Mouse (Mus musculus) hematopoietic stem cell, adult 5-6 weeks (primary cell): ENCODE data around the gene Foxn3. TPM values are rescaled to one million over a fixed set of nuclear protein-coding genes. Genes with fewer than 3 reads are reported as not detected.

Experiments
- ATAC-seq, 2 experiments: fragments of 125-278 bp in 1 of 2; replicated peaks in 1 of 2; 2 replicates each; pipeline ENCODE4 v1.8.0; 2016 to 2017; ENCODE audit warnings: inconsistent platforms in 2 of 2, mild to moderate bottlenecking in 2 of 2, moderate number of reproducible peaks in 2 of 2, low read depth in 1 of 2, moderate TSS enrichment in 1 of 2; ENCODE audit not compliant: low FRiP score in 2 of 2, poor library complexity in 2 of 2, severe bottlenecking in 2 of 2, insufficient read depth in 1 of 2, low TSS enrichment in 1 of 2
- total RNA-seq: library from RNA; stranded (forward); fragments of 172-1452, 232-1000 nt; gene quantifications from 2 replicates; pipeline ENCODE4 v1.2.3, GENCODE M21; 2017

Gene Foxn3
- total RNA-seq, 1 experiment from 2014 or later, result 50.9 TPM

DNA sequence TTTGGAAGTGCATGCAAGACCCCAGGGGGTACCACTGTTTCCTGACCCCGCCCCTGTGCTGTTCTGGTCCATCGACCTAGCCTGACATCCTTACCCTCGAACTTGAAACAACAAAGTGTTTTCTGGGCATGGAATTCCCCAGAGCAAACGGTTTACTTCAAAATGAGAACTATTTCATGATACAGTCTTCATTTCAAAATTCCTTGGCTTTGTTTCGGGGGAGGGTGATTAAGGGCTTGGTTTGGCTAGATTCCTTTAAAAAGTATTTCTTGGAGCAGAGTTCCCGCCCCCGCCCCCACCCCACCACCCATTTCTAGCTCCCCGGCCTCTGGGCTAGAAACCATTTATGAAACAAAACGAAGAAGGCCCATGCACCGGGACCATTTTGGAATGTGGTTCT, 303.2 kb downstream of the Foxn3 start:
- ATAC-seq, result no peak

DNA sequence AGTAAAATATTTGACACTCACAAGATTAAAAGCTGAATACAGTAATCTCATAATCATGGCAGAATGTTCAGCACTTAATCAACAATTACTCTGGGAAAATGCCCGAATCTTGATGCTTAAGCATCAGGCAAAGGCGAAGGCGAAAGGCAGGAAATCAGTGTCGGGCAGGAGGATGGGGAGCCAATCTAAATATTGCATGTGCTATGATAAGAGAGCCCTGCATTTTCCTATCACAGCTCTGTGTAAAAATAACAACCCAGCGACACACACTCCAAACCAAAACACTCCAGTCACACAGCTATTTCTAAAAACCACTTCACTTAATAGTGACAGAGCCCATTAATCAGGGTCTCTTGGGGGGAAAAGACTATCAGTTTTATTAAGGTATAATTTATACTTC, 305.8 kb downstream of the Foxn3 start:
- no peak for ATAC-seq

DNA sequence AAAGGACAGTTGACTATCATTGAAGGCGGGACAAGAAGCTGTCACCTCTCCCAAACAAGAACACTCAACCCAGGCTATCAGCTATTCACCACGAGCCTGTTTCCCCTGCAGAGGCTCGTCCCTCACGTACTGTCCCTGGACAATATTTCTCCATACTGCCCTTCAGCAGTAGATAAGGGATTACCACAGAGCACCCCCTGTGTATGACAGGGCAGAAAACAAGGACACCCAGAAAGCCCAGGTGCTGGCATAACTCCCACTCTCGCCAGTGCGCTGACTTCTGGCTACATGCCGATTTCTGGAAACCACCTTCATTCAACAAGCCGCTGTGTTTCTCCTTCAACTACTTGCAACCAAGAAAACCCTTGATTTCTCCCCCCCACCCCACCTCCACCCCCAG, 306.4 kb downstream of the Foxn3 start:
- no peak; a peak in 1 of 4 replicates for ATAC-seq

DNA sequence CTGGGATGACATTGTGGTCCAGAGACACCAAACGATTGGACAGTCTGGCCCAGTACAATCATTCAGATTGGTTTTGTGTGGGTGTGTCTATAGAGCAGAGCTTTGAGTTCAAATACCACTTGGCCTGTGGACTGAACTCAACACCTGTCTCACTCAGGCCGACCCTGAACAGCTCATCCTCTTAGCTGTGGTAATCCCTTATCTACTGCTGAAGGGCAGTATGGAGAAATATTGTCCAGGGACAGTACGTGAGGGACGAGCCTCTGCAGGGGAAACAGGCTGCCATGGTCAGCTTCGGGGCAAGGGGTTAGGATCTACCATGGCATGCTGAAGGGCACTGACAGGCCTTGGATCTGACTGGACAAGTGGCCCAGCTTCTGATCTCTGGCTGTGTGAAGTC, 306.9 kb downstream of the Foxn3 start:
- no peak for ATAC-seq

DNA sequence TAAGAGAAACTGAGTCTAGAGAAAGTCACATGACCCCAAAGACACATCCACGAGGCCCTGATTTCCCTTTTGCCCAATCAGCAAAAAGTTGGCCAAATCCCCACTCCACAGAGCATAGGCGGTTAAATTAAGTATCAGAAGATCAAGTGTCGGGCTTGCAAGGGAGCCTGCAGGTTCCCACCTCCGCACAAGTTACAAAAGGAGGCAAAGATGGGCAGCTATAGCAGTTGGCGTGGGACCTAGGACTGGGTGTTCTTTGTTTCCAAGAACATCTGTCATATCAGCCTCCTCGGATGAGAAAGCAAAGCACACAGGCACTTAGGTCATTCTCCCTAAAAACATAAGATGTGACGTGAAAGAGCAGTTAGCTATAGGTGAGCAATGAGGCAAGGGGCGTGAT, 308.9 kb downstream of the Foxn3 start:
- no peak for ATAC-seq

DNA sequence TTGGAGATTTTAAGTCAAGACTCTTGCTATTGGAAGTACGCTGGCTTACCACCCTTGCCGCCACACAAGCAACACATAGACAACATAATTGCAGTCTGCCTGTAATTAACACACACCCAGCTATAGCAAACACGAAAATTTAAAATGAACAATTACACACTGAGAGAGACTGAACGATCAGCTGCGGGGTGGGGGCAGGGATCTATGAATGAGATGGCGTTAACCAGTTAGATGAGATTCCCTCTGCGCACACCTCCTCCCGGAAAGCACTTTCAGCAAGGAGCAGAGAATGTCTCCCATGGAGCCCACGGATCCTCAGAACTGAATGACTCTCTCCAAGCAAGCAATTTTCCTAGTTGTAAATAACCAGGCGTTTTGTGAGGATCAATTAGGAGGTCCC, 309.8 kb downstream of the Foxn3 start:
- ATAC-seq, result no peak

DNA sequence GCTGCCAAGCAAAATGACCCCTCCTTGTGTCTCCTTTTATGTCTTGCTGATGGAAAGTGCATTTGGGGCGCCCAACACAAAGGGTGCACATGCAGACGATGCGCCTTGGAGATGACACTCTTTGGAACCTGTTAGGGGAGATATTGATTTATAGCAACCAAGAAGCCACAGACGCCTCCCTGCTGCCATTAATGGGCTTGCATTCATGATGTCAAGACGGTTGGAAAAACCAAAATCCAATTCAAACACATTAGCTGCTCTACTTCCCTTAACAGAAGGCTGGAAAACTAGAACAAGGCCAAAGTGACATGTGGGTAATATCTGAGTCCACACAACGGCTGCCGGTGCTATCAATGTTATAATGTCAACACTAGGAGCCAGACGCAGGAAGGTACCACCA, 314.8 kb downstream of the Foxn3 start:
- no peak for ATAC-seq

DNA sequence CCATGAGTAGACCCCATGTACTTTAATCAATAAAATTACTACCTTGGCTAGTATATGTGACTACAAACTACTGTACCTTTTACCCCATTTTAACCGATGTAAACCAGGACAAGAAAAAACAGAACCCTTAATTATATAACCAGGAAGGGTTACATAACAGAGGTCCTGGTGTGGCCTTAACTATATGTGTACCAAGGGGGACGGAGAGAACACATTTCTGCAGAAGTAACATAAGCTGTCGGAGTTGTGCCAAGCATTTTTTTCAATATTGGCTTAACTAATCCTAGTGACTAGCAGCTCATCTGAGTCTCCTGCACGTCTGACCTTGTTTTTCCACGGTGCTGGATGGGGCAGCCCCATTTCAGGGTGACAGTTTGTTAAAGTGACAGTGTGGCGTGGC, 315.4 kb downstream of the Foxn3 start:
- peak in 1 of 2 experiments; percentile 13; a peak in 2 of 4 replicates for ATAC-seq

DNA sequence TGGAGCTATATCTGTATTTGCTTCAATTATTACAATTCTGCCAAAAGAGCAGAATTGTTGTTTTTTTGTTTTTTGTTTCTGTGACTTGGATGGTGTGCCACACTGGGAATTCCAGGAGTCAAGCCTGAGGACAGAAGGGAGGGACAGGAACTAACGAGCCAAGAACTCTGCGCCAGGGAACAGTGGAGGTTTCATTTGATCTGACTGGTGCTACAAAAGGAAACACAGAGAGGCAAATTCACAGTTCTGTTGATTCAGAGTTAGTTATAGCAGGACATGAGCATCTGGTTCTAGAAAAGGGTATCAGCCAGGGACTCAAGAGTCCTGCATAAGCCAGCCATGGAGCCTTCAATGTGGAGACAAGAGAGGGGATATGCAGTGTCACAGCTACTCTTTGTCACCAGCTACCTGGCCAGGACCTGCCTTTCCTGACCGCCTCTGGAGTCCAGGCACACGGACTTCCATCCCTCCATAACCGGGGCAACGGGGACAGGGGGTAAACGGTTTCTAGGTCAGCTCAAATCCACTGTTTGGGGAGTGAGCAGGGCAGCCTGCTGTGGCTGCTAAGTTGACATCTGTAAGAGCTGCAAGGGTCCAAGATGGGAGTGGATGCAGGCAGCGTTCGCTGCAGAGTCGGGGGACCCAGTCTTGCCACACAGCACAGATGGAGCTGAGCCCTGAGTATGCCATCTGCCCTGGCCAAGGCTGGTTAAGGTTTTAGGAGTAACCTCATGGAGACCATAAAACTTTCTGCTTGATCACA, 316.2 kb downstream of the Foxn3 start:
- no peak; a peak in 1 of 4 replicates for ATAC-seq

DNA sequence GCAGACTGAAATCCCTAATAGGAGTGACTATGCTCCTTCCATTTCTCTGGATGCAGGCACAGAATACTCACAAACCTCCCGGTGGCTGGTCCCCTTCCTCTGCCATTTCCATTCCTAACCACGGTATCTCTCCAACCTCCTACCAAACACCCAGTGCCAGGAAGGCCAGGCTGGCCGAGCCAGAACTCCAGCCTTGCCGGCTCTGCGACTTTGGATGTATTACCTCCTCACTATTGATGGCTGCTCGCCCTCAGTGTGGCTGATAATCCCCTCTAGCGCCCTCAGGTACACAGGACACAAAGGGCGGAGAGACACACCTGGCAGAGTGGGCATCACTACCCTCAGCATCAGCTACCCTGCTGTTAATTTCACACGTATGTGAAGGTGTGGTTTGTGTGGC, 318.7 kb downstream of the Foxn3 start:
- ATAC-seq, result no peak

DNA sequence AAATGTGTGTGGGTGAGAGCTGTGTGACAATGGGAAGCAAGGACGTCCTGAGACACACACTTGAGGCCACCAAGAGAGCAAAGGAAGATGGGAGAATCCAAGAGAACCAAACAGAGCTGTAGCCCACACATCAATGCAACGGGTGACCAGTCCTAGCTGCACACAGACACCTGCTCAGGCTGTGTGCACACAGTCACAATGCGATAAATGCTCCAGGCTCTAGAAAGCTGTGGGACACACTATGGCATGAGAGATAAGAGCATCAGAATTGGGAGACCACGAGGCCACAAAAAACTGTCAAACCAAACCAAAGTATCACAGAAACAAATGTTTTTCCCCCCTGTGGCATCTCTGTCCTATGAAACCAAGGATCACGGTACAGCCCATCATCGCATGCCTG, 319.1 kb downstream of the Foxn3 start:
- ATAC-seq, result no peak

DNA sequence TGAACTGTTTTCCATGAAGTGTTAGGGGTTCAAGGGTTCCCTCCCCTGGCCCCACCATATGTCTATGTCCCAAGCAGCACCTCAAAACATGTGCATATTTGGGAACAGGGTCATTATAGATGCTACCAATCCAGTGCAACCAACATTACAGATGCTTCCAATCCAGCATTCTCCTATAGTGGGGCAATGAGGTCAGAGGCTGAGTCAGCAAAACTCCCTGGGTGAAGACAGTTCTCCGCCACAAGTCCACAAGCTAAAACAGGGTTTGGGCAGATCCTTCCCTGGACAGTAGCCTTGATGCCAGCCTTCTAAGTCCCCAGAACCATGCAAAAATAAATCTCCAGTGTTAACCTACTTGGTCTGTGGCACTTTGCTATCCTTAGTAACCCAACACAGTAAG, 320.1 kb downstream of the Foxn3 start:
- ATAC-seq, result no peak

DNA sequence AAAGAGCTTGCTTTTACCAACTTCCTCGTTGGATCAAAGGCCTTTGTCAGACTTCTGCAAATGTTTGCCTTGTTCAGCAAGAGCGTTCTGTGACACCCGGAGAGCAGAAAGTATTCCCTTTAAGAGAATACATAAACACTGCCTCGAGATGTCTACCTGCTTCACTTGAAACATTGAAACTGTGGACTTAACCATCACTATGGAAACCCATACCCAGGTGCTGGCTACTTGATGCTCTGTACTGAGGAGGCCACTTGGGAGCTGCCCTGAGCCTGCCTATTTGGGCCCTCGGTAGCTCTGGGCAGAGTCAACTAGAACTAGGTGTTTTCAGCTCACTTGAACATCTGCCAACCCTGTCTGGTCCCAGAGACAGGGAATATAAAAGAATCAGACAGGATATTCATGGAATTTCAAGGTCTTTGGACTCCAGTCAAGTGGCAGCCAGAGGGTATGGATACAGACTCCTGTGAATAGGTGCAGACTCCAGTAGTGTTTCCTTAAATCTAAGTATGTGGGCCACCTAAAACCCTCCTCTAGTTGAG, 323.1 kb downstream of the Foxn3 start:
- ATAC-seq, result peak; percentile 11 to 44; a peak in 3 of 4 replicates

DNA sequence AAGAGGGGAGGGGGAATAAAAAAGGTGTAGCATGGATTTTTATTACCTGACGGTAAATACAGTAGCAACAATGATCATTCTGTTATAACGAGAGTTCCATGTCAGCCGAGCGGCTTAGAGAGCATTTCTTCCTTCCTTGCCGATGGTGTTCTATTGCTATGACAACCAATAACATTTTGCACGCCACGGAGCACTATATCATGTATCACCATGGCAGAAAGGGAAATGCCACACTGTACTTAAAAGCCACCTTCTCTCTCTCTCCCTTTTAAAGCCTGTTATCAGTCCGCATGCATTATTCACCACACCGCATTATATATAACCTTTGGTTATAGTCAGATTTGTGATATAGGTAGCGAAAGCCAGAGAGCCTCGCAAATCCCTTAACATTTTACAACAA, 323.6 kb downstream of the Foxn3 start:
- peak; percentile 85 to 93 for ATAC-seq

DNA sequence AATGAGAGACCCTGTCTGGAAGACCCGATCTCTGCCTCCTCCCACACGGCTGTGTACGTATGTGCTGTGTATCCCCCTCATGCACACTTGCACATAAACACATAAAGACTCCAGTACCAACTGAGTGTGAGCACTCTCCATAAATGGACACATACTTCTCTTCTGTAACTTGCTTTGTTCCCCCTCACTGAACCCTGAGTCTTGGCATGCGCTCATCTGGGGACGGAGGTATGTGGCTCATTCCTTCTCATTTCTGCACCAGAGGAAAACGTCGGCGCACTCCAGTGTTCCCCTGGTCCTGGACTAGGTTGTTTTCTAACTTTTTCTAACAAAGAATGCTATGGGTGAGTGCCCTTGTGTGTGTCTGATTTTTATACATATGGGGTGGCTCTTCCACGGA, 325.9 kb downstream of the Foxn3 start:
- no peak for ATAC-seq

DNA sequence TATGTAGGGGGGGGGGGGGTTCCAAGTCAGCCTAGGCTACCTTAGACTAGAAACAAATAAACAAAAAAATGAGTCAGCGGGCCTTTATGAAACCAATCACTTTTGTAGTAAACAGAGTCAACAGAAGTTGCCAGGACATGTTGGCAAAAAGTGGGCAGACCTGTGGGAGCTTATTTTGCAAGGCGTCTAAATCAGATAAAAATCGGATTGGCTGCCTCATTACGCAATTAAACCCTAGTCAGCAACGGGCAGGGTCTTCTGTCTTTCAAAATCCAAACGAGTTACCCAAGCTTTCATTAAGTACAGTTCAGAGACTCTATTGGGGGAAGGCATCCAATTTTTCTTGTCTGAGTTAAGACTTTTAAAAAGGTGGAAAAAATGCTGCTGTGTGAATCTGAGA, 329.0 kb downstream of the Foxn3 start:
- no peak for ATAC-seq

DNA sequence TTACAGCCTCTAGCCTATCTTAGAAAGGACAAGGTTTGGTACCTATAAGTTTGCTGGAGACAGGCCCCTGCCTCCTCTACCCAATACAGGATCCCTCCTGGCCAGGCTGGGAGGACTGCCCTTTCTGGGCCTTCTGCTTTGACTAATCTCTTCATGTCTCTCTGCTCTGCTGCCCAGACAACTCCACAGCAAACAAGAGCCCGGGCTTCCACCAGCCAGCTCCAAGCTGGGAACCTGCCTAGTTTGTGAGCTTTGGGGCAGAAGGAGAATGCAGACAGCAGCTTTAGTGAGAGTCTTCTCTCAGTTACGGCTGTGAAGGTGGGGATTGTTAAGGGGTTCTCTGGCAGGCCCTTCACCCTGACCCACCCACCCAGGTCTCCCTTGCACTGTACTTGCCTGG, 330.0 kb downstream of the Foxn3 start:
- ATAC-seq, result no peak

DNA sequence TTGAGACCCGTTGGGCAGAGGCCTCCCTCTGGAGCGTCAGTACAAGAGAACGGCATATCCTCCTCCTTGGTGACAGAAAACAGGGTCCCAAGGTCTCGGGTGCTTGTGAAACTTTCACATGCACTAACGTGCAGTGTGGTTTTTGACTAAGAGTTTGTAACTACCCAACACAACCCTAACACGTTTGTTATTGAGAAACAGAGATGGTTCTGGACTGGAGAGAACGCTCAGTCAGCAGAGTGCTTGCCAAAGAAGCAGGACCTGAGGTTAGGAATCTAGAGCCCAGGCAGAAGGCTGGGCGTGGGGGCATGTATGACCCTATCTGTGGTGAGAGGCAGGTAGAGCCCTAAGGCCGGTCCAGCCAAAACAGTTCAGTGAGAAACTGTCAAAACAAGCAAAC, 330.9 kb downstream of the Foxn3 start:
- ATAC-seq, result peak in 1 of 2 experiments; percentile 26; a peak in 1 of 4 replicates

DNA sequence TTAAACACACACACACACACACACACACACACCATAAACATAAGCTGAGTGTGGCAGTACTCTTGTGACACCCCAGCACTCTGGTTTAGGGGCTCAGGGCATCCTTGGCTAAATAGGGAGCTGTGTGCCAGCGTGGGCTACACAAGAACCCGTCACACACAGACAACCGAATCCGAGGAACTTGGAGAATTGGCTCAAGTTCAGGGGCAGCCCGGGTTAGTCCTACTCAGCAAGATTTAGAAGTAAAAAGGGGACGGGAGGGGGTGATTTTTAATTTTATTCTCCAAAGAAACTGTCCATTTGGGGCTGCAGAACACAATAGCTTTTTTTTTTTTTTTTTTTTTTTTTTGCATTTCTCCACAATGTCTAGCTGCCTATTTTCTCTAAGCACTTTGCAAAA, 332.1 kb downstream of the Foxn3 start:
- ATAC-seq, result no peak
